Mouse (Mus musculus) stomach, postnatal 0 days (tissue): ENCODE measurements at regions not wholly inside any gene's neighbourhood (a gene's known extent, or its start where the extent isn't known, plus 50 kb on each side); places are given as distances from the start of the nearest gene placed in this dataset.

Experiments used
- CTCF ChIP-seq: IDR thresholded peaks from 2 replicates; pipeline ENCODE4 v1.5.1; 2016; ENCODE audit warnings: antibody characterized with exemption, low read depth, mild to moderate bottlenecking, moderate library complexity
- EP300 ChIP-seq: optimal IDR thresholded peaks from 2 replicates; pipeline ENCODE3; 2016; ENCODE audit warnings: antibody characterized with exemption

DNA sequence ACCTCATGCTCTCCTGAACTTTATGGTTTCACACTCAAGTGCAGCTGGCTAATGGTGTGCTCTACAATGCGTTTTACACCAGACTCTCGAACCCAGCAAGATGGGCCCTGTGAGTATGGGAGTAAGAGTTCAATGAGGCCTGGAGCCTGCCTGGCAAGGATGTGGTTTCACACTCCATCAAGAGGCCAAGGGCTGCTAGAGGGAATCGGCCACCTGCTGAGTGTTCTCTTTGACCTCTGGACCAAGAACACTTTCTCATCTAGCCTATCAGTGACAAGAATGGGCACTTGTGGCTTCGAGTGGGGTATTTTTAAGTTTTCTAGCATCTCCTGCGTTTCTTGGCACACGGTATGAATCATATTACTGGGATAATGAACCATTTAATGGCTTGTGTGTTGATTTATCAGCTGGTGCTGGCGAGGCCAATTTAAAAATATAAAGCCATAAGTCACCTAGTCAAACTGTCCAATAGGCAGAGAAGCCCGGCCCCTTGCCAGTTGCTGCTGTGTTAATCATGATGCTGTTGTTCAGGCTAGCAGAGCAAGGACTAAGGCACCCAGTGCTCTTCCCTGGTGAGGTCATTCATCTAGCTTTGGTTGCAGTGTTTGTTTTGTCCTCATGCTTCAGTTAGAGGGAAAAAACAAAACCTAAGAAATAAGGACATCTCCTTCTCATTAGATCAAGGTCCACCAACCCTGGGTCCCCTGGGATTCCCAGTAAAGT lies 157.7 kb downstream of the Zfp619 start:
- no peak for TF ChIP-seq CTCF
- TF ChIP-seq EP300: no peak
